Mouse (Mus musculus) kidney, postnatal 14 days (tissue): Measurements from ENCODE around the gene Fgfr2.
A peak's percentile ranks its signal among the peaks of the same experiment; 100 is the strongest.

ENCODE experiments used
- DNase-seq: peaks from one replicate; pipeline ENCODE4 v3.0.0; 2022; ENCODE audit warnings: mixed read lengths

The Fgfr2 gene

DNA sequence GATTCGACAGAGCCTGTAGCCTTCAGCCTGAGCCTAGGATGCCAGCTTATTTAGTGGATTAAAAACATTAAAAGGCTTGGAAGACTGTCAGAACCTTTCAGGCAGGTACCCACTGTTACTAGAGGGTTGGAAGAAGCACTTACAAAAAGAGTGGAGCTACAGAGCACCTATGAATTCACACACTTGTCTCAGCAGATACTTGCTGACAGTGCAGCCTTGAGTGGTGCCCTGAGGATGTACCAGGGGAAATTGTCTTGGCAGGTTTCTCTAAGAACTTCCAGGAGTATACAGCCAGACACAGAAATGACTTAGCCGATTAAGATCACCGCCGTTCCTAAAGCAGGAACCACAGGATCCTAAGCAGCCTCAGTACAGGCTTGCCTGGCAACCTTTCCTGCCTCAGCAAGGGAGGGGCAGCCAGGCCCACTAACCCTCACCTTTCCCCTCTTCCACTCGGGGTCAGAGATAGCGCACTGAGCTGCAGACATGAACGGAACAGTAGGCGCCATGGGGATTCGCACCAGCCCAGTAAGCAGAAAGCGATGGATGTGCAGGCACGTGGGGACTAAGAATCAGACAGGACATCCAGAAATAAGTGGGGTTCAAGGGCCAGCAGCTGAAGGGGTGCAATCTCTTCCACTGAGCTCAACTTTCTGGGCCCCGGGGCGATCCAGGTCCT lies 39.1 kb downstream of the Fgfr2 start:
- no peak for DNase-seq

GRCm38 (mm10) chr7:133078929-133079328 lies 44.2 kb downstream of the Fgfr2 start:
- DNase-seq = no peak

DNA sequence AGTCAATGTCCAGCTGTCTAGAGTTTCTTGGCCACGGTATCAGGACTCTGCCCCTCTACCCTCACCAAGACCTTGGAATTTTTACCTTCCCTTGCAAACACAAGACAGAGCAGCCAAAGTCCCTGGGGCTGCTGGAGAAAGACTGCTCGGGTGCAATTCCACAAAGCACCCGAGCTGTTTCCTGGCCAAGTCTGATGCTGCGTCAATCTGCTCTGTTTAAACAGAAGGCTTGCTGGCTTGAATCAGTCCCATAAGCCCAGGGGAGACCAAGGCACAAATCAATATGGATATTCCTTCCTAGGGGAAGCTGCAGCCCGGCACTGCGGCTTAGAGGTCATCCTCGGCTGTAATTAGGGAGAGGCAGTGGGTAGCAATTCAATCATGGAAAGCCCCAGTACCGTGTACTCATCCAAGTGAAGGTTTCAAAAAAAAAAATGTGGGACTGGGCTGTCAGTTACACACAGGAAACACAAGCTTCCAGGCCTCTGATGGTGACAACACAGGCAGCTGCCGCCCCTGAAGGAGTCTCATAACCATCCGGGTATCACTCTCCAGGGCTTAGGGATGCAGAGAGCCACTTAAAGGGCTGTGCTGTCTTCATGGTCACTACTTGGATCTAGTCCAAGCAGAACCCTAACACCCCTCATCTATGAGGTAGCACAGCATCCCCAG lies 48.6 kb downstream of the Fgfr2 start:
- peak; percentile 46 for DNase-seq

GRCm38 (mm10) chr7:133073147-133073651 lies 50.0 kb downstream of the Fgfr2 start:
- DNase-seq = no peak

DNA sequence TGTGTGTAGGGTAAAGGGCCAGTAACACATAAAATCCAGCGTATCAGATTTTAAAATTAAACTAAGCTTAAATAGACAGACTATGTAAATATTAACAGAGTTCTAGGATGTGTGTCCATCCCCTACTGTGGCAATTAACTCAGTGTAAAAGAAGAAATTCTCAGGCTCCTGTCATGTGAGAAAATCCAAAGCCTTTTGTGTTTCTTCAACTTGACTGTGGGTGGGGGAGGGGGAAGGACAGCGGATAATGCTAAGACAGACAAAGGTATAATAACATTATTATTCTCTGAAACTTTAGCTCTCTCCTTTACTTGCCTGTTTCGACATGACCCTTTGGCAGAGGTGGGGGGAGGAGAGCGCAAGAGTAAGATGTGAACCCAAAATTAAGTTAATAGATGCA lies 50.6 kb downstream of the Fgfr2 start:
- no peak for DNase-seq

DNA sequence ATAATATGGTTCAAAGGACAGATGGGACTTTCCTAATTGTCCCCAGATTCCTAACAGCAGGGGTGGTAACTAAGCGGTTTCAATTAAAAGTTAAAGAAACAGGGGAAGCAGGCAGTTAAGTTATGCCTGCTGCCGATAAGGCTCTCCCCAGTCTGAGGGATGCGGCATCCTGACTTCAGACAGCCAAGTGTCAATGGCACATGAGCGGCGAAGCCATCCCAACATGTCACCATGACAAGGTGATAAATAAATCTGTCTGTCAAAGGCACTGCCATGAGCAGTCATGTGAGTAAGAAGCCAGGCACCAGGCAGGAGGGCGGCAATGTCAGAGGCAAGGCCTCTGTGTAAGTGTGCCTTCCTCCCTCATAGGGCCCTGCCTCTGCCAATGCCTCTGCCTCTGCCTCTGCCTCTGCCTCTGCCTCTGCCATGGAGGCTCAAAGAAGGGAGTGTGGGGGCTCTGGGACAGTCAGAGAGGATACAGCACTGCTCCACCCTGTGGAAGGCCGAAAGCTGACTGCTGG lies 55.8 kb downstream of the Fgfr2 start:
- no peak for DNase-seq

- DNase-seq = no peak
These were observed 56.4 kb downstream of the Fgfr2 start for GRCm38 (mm10) chr7:133066776-133067175.

- DNase-seq = no peak
These were observed 61.1 kb downstream of the Fgfr2 start for GRCm38 (mm10) chr7:133062055-133062454.

GRCm38 (mm10) chr7:133060170-133060569 lies 63.0 kb downstream of the Fgfr2 start:
- no peak for DNase-seq

- DNase-seq = no peak
These were observed 63.5 kb downstream of the Fgfr2 start for GRCm38 (mm10) chr7:133059517-133060104.

GRCm38 (mm10) chr7:133059150-133059509 lies 64.0 kb downstream of the Fgfr2 start:
- DNase-seq = no peak

DNA sequence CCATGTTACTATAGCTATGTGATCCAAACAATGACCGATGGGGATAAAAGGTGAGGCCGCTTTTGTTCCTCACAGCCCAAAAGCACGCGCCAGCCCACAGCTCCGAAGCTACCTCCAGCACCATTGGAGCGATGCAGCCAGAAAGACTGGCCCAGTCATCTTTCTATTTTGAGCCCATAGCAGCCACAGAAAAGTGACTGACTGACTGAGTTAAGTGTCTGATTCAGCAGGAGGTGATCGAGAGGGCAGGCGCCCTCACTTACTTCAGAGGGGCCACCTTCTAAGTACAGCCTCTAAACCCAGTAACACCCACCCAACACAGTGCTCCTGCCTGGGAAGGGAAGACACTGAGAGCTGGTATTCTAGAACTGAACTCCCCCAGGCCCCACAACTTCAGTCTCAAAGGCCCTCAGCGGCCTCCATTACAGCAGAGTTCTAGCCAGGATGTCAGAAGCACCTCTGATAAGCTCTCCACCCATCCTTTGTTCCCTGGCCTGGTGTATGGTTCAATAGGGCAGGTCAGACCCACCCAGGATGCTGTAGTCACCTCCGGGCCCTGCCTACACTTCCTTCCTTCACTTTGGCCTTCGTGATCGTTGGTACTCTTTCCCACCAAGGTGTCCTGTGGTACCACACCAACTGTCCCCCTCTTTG lies 64.5 kb downstream of the Fgfr2 start:
- DNase-seq = no peak

GRCm38 (mm10) chr7:133056924-133057323 lies 66.2 kb downstream of the Fgfr2 start:
- DNase-seq = peak; percentile 42

DNA sequence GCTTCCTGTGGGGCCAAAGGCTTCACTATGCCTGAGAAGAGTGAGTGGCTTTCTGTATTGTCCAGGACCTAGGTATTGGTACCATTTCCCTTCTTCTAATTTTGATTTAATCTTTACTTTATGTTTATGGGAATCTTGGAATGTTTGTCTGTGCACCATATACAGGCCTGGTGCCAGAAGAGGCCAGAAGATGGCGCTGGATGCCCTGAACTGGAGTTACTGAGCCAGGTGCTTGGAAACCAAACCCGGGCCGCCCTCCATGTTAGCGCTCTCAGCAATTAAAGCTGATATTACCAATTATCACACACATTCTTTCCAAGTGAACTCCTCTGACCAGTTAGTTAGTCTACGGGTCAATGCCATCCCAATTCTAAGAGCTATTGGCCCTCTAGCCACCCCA lies 68.7 kb downstream of the Fgfr2 start:
- no peak for DNase-seq

- peak; percentile 44 for DNase-seq
These were observed 69.4 kb downstream of the Fgfr2 start for GRCm38 (mm10) chr7:133053757-133054156.

DNA sequence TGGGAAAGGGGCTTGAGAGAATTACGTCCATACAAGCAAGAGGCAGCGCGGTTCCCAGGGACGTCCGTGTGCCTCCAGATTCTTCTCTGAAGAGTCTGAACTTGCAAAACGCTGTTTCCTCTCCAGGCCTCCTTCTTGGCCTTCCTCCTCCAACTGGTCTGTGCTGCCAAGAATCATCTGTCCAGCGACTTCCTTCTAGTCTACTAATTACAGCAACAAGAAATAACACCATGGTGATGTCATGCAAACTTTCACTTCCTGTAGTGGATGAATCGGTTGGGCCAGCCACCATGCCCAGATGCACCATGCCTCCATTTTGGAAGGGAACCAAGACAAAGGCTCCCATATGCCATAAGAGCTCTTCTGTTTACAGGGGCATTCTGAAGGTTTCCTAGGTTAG lies 70.3 kb downstream of the Fgfr2 start:
- DNase-seq = peak; percentile 74

GRCm38 (mm10) chr7:133050681-133051080 lies 72.5 kb downstream of the Fgfr2 start:
- DNase-seq = peak; percentile 73

- DNase-seq = no peak
These were observed 75.0 kb downstream of the Fgfr2 start for GRCm38 (mm10) chr7:133048085-133048630.

- DNase-seq = no peak
These were observed 75.9 kb downstream of the Fgfr2 start for GRCm38 (mm10) chr7:133047287-133047686.

GRCm38 (mm10) chr7:133044721-133045120 lies 78.4 kb downstream of the Fgfr2 start:
- no peak for DNase-seq

DNA sequence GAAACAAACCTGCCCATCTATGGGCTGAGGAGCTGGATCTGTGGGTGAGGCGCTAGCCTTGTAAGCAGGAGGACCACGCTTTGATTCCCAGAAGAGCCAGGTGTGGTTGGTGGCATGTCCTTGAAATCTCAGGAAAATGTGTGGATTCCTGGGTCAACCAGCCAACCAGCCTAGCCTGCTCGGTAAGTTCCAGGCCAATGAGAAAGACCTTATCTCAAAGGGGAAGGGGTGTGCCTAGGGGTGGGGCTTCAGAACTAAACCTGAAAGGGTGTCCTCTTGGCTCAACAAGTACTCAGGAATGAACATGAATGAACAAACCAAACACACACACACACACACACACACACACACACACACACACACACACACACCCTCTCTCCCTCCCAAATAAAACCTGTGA lies 81.4 kb downstream of the Fgfr2 start:
- DNase-seq = no peak

GRCm38 (mm10) chr7:133040688-133041345 lies 82.3 kb downstream of the Fgfr2 start:
- peak; percentile 74 for DNase-seq
